Mouse (Mus musculus): ENCODE data around the gene March10. TPM values are rescaled to one million over a fixed set of nuclear protein-coding genes. Genes with fewer than 3 reads are reported as not detected.

March10 gene
- total RNA-seq (2021): not detected
- long read RNA-seq, experiment 1: 0 reads
- long read RNA-seq, experiment 2: 0 reads

DNA sequence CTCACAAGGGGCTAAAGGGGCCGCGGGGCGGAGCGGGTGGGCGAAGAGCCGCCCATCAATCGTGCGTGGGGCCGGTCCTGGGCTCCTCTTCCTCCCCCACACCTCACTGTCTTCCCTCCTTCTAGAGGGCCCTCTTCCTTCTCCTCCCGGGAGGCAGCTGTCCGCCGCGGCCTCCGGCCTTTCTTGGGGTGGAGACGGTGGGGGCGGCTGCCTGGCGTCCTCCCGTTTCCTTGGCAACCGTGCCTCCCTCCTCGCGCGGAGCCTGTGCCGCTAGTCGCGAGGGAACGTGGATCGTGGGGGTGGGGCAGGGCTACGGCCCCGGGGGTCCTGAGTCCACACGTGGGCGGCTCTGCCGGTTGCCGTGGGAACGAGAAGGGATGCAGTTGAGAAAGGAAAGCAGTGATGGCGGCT, at the start of gene March10:
TSS of gene March10 (minus strand) at position 239 of the 411 bp plus-strand sequence.
- no peak for DNase-seq (ENCODE audit: low spot score)

DNA sequence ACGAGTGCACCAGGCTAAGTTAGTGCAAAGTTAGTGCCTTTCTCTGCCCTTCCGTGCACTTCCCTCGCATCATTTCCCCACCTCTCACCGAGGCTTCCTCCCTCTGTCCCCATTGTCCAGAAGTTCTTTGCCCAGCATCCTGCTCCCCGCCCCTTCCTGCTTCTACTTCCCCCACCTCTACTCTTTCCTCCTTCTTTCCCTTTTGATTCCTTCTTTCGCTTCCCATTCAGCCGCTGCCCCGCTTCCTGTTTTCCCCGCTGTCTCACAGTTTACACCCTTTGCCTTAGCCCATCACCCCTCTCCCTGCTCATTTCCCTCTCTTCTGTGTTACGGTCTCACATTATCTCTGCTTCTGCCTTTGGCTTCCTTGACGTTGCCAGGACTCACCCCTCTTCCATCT, 49.8 kb upstream of the March10 start:
- no peak for DNase-seq (ENCODE audit: low spot score)

DNA sequence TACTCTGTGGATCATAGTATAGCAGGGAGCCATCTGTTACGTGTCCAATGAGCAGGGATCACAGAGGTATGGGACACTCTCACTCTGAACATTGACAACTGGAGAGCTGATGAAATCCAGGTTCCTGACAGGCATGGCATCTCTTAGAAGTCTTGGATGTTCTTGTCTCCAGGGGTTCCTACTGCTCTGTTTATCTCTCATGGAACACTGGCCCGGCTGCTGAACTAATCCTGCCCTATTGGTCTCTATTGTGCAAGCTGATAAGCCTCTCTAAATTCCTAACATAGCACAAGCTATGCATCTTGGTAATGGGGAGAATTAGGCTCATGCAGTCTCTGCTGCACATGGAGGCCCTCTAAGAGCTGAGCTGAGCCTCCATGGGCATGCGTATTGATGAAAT, 48.5 kb upstream of the March10 start:
- no peak for DNase-seq (ENCODE audit: low spot score)

DNA sequence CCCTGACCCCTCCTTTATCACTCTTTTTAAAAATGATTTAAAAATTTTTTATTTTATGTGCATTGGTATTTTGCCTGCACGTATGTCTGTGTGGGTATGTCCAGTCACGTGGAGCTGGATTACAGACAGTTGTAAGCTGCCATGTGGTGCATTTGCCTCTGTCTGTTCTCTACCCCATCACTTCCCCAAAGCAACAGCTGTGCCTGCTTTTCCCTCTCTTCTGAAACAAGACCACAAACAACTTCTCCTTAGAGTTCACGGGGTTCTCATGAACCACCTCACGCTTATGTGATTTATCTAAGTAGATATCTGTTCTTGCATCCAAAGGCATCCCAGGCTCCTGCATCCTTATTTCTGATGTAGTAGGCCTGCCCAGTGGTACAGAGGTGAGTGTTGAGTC, 45.8 kb upstream of the March10 start:
- DNase-seq (ENCODE audit: low spot score): no peak

DNA sequence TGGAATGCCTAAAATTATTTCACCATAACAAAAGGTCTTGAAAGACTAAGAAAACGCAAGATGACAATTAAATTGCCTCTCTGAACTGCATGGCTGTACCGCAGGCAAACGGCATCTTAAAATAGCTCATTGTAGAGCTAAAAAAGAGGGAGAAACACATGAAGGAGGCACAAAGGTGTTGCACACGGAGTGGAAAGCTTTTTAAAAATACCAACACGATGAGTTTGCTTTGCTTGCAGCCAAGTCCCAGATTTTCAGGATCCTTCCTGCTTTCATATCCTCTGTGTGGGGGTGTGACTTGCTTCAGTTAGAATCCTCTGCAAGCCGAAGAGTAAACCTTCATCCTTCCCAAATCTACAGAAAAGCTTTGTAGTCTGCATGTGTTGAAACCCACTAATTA, 41.0 kb upstream of the March10 start:
- no peak for DNase-seq (ENCODE audit: low spot score)

DNA sequence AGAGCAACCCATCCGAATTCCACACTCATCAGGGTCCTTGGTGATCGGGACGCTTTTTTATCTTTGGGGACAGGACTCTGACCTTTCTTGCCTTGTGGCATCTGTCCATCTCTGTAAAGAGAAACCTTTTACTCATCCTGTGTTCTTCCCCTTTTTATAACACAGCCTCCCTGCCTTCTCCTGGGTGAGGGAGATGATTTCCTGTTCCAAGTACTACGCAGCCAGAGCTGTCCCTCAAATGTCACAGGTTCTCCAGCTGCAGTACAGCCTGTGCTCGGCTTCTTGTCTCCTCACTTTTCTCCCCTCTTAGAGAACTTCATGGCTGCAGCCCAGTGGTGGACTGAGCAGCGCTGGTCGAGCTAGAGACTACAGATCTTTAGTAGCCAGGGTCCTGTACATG, 40.1 kb upstream of the March10 start:
- DNase-seq (ENCODE audit: low spot score): peak; percentile 34

DNA sequence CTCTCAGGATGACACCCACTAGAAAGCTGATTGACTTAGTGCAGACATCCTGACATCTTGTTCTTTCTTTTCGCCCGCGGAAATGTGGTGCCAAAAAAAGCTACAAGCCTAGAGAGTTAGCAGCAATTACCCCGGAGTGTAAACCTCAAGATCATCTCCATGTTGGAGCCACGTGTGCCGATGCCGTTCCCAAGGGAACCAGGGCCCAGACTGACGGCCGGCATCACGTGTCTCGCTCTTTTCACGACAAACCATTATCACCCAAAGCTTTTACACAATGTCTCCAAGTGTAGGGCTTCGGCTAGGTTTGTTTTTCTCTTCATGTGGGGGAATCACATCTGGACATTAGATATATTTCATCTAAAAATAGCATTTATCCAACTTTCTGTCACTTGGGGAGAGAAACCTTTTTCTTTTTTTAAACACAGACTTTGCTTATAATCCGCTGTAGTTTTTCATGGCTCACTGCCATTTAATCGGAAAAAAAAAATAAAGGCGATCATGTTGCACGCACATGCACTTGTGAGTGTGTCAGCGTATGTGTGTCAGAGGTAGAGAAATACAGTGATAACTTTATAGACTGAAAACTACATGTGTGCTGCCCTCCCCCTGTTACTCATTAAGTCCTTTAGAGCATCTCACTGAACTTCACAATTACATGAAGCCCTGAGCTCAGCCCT, 39.2 kb upstream of the March10 start:
- no peak for DNase-seq (ENCODE audit: low spot score)

DNA sequence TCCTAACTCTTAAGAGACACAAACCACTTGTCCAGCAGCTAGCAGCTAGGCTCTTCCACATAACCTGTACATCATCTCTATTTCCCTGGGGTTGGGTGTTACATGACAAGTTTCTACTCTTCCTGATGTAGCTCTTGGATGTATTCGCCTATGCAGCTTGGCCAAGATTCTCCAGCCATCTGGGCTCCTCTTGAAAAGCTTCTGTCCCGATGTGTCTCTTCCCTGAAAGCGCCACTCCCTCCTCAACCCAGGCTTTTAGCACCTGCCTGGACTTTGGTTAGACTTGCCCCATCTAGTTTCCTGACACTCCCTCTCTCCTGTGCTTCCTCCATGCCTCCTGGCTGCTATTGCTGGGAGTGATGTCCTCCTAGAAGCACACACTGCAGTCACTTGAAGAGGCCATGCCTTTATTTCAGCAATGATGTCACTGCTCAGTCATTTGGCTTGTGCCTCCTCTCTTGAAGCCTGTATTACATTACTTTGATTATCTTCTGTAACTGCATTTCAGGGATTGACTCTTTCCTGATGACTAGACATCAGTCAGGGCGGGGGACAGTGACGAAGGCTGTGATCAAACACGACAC, 38.3 kb upstream of the March10 start:
- peak; percentile 27 for DNase-seq (ENCODE audit: low spot score)

DNA sequence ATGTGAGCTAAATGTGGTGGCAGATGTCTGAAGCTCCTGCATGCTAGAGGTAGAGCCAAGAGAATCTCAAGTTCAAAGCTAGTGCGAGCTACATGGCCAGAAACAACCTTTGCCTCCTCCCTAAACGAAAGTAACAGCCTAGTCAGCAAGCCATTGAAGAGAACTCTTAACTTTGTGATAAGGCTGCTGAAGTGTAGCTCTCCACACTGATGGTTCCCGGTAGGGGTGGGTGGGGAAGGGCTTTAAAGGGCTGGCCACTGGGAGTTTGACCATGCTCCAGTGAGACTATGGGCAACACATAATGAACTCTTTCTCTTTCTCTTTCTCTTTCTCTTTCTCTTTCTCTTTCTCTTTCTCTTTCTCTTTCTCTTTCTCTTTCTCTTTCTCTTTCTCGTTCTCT, 35.9 kb upstream of the March10 start:
- no peak for DNase-seq (ENCODE audit: low spot score)

DNA sequence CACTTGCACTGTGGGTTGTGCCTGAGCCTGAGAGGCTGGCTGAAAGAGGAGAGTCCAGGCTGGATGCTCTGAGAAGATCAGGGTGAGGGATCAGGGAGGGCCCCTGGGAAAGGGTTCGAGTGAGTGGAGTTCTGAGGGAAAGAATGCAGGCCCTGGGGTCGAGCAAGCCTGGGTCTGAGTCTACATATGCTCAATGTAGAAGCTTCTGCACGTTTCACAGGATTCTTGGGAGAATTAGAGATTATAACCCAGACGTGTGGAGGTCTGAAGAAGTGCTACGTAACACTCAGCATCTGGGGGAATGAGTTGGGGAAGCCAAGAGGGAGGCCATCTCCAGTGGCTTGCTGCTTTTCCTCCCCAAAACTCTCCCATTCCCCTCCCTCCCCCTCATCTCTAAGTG, 34.4 kb upstream of the March10 start:
- DNase-seq (ENCODE audit: low spot score): no peak

DNA sequence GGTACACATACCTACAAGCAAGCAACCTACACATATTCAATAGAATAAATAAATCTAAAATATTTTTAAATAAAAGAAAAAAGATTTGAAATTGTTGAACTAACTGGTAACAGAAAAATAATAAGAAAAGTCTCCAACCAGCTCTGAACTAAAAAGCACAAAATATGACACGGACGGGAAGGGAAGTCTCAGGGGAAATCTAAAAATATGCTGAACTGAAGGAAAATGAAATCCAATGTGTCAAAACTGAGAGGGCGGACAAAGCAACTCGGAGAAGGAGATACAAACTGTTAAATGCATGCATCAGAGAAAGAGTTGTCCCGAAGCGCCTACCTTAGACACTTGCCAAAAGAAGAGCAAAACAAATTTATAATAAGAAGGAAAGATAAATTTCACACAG, 28.9 kb upstream of the March10 start:
- no peak for DNase-seq (ENCODE audit: low spot score)

DNA sequence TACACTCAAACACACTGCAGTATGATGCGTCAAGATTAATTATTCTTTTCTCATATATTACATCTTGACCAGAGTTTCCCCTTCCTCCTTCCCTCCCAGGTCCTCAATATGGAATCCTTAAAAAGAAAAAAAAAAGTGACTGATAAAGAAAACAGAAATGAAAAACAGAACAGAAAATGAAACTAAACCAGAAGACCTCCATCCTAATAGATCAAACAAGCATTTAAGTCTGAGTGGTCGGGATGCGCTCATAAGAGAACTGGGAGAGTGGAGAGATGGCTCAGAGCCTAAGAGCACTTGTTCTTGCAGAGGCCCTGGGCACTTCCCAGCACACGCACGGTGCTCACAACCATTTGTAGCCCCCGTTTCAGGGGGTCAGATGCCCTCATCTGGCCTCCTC, 28.5 kb upstream of the March10 start:
- DNase-seq (ENCODE audit: low spot score): no peak

DNA sequence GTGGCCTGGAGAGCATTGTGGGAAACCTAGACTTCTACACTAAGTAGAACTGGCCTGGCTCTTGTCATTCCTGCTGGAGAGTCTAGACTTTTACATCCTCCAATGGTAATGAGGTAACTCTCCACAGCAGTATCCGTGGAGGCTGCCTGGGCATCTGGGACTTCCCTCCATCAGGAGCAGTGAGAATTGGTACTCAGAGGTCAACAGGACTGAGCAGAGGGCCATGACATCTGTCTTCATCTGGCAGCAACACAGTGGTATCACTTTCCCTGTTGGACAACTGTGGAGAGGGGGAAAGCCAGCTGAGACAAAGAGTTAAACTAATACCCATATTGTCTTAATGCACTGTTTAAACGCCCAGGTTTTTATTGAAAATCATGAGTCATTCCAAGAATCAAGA, 26.2 kb upstream of the March10 start:
- DNase-seq (ENCODE audit: low spot score): no peak

DNA sequence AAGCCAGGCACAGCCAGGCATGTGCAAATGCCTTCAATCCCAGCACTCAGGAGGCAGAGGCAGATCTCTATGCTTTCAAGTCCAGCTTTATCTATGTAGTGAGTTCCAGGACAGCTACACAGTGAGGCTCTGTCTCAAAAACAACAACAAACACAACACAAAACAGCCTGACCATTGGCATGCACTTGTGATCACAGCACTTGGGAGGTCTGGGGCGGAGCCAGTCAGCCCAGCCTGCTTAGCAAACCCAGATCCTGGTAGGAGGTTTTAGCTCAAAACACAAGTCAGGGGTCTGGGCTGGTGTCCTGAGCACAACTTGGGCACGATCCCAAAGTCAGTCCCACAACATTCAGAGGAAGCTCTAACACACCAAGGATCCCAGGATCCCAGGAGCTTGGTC, 18.2 kb upstream of the March10 start:
- DNase-seq (ENCODE audit: low spot score): no peak

DNA sequence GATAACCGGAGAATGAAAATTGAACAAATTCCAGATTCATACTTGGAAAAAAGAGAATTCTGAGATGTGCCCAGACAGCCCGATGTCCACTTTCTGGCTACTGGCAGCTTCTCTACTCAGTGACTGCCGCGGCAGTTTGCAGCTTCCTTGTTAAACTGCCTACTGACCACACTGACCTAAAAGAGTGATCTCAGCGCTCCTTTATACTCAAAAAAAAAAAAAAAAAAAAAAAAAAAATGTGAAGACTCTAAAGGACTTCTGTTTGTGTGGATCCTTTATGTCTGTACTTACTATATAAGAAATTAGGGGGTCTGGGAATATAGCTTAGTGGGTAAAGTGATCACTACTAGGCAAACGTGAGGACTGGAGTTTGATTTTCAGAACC, 17.8 kb upstream of the March10 start:
- no peak for DNase-seq (ENCODE audit: low spot score)

DNA sequence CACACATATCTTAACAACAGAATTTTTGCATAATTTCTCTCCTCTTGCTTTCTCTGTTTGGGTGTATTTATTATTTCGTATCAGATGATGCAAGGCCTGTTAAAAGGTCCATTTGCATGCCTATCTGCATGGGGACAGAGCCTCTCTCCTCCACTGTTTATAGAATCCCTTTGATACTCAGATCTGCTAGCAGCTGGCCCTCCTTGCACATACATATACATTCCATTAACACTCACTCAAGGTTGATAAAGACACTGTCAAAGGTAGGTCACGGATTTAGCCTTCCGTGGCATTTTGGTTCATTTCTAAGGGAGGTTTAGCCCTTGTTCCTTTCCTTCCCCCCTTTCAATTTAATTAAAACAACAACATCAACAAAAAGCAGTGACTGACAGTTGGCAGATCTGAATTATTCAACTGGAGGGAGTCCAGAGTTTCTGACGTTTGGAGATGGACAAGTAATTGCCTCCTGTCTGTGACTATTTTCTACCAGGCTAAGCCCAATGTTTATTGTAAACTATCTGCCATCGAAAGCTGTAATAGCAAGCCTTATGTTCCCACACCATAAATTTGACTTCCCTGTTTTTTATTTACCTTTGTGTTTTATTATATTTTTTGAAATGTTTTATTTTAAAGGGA, 17.3 kb upstream of the March10 start:
- no peak for DNase-seq (ENCODE audit: low spot score)

DNA sequence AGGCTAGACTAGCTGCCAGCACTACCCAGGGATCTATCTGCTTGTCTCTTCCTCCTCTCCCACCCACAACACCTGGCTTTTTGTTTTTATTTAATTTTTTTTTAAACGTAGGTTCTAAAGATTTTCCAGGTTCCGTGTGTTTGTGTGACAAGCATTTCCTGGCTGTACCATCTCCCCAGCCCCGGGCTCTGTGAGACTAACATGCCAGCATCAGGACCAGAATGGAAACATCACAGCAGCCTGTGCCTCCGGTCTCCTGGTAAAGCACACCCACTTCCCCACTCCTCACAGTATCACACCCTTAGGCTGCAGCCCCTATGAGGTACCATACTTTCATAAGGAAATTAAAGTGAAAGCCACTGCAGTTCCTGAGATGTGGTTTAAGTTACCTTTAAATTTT, 16.1 kb upstream of the March10 start:
- no peak for DNase-seq (ENCODE audit: low spot score)

DNA sequence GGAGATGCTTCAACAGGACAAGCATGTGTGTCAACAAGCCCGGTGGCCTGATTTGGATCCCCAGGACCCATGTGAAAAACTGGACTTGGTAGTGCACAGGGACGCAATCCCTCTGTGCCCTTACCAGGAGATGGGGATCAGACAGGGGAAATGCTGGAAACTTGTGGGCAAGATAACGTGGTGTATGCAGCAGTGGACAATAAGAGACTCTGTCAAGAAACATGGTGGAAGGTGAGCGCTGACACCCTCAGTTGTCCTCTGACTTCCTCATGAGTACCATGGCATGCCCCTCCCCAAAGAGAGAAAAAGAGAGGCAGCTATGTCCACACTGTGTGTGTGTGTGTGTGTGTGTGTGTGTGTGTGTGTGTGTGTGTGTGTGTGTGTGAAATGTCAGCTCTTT, 14.4 kb upstream of the March10 start:
- no peak for DNase-seq (ENCODE audit: low spot score)

DNA sequence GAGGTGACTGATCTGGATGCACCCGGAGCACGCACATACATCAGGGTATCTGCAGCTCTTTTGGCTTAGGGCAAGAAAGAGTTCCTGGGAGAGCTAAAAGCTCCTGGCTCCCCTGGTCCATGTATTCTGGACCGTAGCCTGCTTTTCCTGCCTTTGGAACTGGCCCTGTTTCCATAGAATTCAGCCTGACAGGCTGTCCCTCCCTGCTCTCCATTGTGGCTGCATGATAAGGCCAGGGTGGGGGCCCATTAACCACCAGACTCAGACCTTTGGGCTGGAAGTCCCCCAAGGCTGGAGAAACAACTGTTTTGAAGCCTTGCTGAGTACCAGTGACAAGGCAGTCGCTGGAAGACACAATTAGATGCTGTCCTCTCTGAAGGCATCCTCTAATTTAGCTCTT, 13.0 kb upstream of the March10 start:
- no peak for DNase-seq (ENCODE audit: low spot score)

DNA sequence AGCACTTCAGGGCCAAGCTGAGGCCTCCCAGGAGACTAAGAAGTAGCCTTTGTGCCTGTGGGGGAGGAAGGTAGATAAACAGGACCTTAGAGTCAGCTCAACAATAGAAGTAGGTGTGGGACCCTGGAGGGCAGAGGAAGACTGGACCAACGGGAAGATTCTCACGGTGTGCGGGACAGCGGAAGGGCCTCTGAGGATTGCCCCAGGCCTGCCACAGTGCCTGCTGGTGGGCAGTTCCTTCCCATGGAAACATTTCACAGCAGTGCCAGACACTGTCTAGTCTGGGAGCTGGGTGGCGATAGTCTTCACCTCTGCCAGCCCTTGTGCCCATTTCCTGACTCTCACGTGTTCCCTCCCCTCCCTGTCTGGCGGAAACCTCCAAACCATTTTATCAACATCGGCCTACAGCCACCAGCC, 12.6 kb upstream of the March10 start:
- DNase-seq (ENCODE audit: low spot score): no peak

DNA sequence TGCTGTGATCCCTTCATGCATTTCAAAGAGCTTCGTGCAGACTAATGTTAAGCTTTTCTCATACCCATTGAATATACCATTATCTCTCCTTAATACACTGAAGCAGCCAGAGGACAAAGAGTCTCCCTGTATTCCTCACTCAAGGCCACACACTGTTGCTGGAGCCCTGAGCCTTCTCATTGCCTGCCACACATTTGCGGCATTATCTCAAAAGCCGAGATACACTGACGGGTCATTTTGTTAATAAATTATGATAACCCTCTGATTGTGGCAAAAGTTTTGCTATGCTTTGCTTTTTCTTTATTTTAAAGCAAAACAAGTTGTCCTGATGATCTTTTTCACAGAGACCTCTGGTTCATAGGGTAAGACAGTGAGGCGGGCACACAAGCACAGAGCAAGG, 11.9 kb upstream of the March10 start:
- DNase-seq (ENCODE audit: low spot score): no peak

DNA sequence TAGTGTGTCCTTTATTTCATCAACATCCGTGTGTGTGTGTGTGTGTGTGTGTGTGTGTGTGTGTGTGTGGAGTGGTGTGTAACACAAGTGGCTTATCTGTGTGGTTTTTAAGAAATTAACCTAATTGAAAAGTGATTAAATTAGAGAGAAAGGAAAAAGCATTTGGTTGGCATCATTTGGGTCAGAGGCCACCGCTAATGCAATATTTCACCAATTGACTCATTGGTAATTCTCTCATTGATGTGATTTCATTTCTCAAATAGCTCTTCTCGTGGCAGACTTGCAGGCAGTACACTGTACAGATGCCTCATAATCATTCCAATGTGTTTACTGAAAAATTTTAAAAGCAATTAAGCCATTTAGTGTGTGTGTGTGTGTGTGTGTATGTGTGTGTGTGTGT, 11.3 kb upstream of the March10 start:
- no peak for DNase-seq (ENCODE audit: low spot score)

DNA sequence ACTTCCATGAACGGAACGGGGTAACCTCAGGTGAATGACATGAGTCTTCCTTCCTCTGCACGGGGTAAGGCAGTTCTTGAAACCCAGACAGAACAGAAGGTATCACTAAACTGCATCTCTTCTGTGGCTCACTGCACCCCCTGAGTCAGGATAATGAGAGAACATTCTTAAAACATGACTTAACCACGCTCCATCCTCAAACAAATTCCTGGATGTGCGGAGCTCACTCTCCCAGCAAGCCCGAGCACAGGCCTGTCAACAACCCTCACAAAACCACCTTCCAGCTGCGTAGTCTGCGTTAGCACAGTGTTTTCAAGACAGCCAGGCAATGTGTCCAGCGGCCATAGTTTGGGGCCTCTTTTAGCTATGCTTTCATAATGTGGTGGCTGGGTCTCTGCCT, 10.7 kb upstream of the March10 start:
- peak; percentile 9 for DNase-seq (ENCODE audit: low spot score)
